Comparison of ENCODE assay signal across 13 mouse cellular contexts in genomic region chr16:94040485-94040884, GRCm38 (mm10). TPM values are rescaled to one million over a fixed set of nuclear protein-coding genes. Genes with fewer than 3 reads are reported as not detected.
A peak's percentile ranks its signal among the peaks of the same experiment; 100 is the strongest.
DNase-seq lines count a peak whose midpoint lies in the region; ATAC-seq and TF ChIP-seq lines count a peak whose summit lies in the region.
"Had no signal": no experiment of that assay in that cellular context is flagged by ENCODE, and none has a peak within 500 bp of the region (broad histone marks: within the 10 kb centered on the region; RNA-seq: fewer than 3 reads in every experiment).

No protein-coding gene starts in this region.

- H3K4me3 ChIP-seq in intestine, embryonic 14.5 days (ENCODE audit: low read depth, low read length), result no peak overlapping the region
- H3K4me3 ChIP-seq in intestine, postnatal 0 days (ENCODE audit: low read depth, low read length), result no peak overlapping the region
- H3K4me3 ChIP-seq in forebrain, embryonic 14.5 days (ENCODE audit: low read depth, low read length), result 0 out of 2 replicates have a peak overlapping the region, but pooled peaks have one; percentile 5
- H3K4me3 ChIP-seq in midbrain, embryonic 14.5 days (replicated peaks; ENCODE audit: low read depth, low read length), result 0 out of 2 replicates have a peak overlapping the region, but pooled peaks have one; percentile 4
- H3K4me3 ChIP-seq: layer of hippocampus, adult 2 months had no signal

- no peaks in the 10 kb centered on the region for H3K9me3 ChIP-seq in intestine, embryonic 14.5 days (ENCODE audit: control insufficient read depth, low read length)
- no peaks in the 10 kb centered on the region for H3K9me3 ChIP-seq in intestine, postnatal 0 days (ENCODE audit: control insufficient read depth)
- H3K9me3 ChIP-seq in forebrain, embryonic 14.5 days (replicated peaks; ENCODE audit: control insufficient read depth, low read length), result no peaks in the 10 kb centered on the region
- no peaks in the 10 kb centered on the region for H3K9me3 ChIP-seq in midbrain, embryonic 14.5 days (ENCODE audit: control insufficient read depth, low read length)

- H3K9ac ChIP-seq in intestine, embryonic 14.5 days (ENCODE audit: low read length), result no peak overlapping the region
- H3K9ac ChIP-seq in intestine, postnatal 0 days (ENCODE audit: low read depth, low read length), result no peak overlapping the region
- peak overlapping the region; percentile 7; the same call in 1 of the 2 replicates for H3K9ac ChIP-seq in forebrain, embryonic 14.5 days (ENCODE audit: low read length)
- H3K9ac ChIP-seq in midbrain, embryonic 14.5 days (replicated peaks; ENCODE audit: low read length), result no peak overlapping the region; the same call in 1 of the 2 replicates

- H3K27me3 ChIP-seq in intestine, embryonic 14.5 days (replicated peaks; ENCODE audit: control insufficient read depth, insufficient read depth, low read length), result 0 out of 2 replicates have a peak, but pooled peaks cover 12% of the 10 kb centered on the region
- no peaks in the 10 kb centered on the region for H3K27me3 ChIP-seq in intestine, postnatal 0 days (replicated peaks; ENCODE audit: control insufficient read depth, insufficient read depth, low read length)
- no peaks in the 10 kb centered on the region; the same call in 1 of the 2 replicates for H3K27me3 ChIP-seq in forebrain, embryonic 14.5 days (replicated peaks; ENCODE audit: control insufficient read depth, insufficient read depth, low read length)
- peaks cover 27% of the 10 kb centered on the region for H3K27me3 ChIP-seq in midbrain, embryonic 14.5 days (ENCODE audit: control insufficient read depth, insufficient read depth, low read length)
- H3K27me3 ChIP-seq: CH12.LX had no signal

- no peak overlapping the region for H3K27ac ChIP-seq in intestine, embryonic 14.5 days (ENCODE audit: low read depth)
- no peak overlapping the region for H3K27ac ChIP-seq in intestine, postnatal 0 days (ENCODE audit: low read depth, low read length)
- no peak overlapping the region for H3K27ac ChIP-seq in forebrain, embryonic 14.5 days (ENCODE audit: low read depth, low read length)
- no peak overlapping the region for H3K27ac ChIP-seq in midbrain, embryonic 14.5 days (replicated peaks; ENCODE audit: low read depth, low read length)
- H3K27ac ChIP-seq: layer of hippocampus, adult 2 months had no signal

- H3K4me1 ChIP-seq in intestine, embryonic 14.5 days (replicated peaks; ENCODE audit: control insufficient read depth, insufficient read depth, low read length), result 0 out of 2 replicates have a peak, but pooled peaks cover 8% of the 10 kb centered on the region
- H3K4me1 ChIP-seq in intestine, postnatal 0 days (replicated peaks; ENCODE audit: control insufficient read depth, insufficient read depth, low read length), result no peaks in the 10 kb centered on the region
- peaks cover 10% of the 10 kb centered on the region for H3K4me1 ChIP-seq in forebrain, embryonic 14.5 days (ENCODE audit: control insufficient read depth, insufficient read depth, low read length)
- H3K4me1 ChIP-seq in midbrain, embryonic 14.5 days (ENCODE audit: control insufficient read depth, insufficient read depth, low read length), result peaks cover 13% of the 10 kb centered on the region

- WGBS in intestine, embryonic 14.5 days, result 35% methylated on average over 16 of the region's 16 CpGs
- 30% methylated on average over 16 of the region's 16 CpGs for WGBS in intestine, postnatal 0 days
- WGBS in forebrain, embryonic 14.5 days, result 8% methylated on average over 16 of the region's 16 CpGs
- 8% methylated on average over 16 of the region's 16 CpGs for WGBS in midbrain, embryonic 14.5 days

- no peaks in the 10 kb centered on the region for H3K36me3 ChIP-seq in intestine, embryonic 14.5 days (ENCODE audit: control insufficient read depth, insufficient read depth, low read length)
- no peaks in the 10 kb centered on the region for H3K36me3 ChIP-seq in intestine, postnatal 0 days (ENCODE audit: control insufficient read depth, insufficient read depth)
- no peaks in the 10 kb centered on the region for H3K36me3 ChIP-seq in forebrain, embryonic 14.5 days (ENCODE audit: control insufficient read depth, insufficient read depth, low read length)
- no peaks in the 10 kb centered on the region for H3K36me3 ChIP-seq in midbrain, embryonic 14.5 days (ENCODE audit: control insufficient read depth, insufficient read depth, low read length)

- intact Hi-C loops in gastrocnemius, postnatal 36 days (cut with DNase I), result no loop called here

- no peak for DNase-seq in intestine, embryonic 14.5 days (ENCODE audit: low spot score)
- peak; percentile 30 for DNase-seq in embryo, embryonic 11 days
- DNase-seq in forebrain, embryonic 14.5 days (ENCODE audit: low spot score), result peak; percentile 48
- peak; percentile 57 for DNase-seq in midbrain, embryonic 14.5 days
- no peak for DNase-seq in cerebellum, adult 9-11 months
- no peak for DNase-seq in gastrocnemius, postnatal 36 days
- DNase-seq: gastrocnemius, postnatal 25 days had no signal

- ATAC-seq in intestine, embryonic 14.5 days (replicated peaks; ENCODE audit: low FRiP score, low TSS enrichment, low read depth), result no peak
- no peak for ATAC-seq in intestine, postnatal 0 days
- no peak for ATAC-seq in forebrain, embryonic 14.5 days
- no peak for ATAC-seq in midbrain, embryonic 14.5 days (ENCODE audit: low FRiP score, low TSS enrichment)
- ATAC-seq in erythroid progenitor cell, adult 5-6 weeks (replicated peaks; ENCODE audit: low FRiP score, poor library complexity, severe bottlenecking), result no peak

- TF ChIP-seq CTCF in intestine, postnatal 0 days (IDR thresholded peaks at IDR 0.05; ENCODE audit: low read depth), result no peak

- H3K4me2 ChIP-seq in intestine, embryonic 14.5 days (ENCODE audit: low read length), result peak overlapping the region; percentile 6
- H3K4me2 ChIP-seq in intestine, postnatal 0 days (replicated peaks; ENCODE audit: low read depth), result no peak overlapping the region
- peak overlapping the region; percentile 38 for H3K4me2 ChIP-seq in forebrain, embryonic 14.5 days (ENCODE audit: low read length)
- H3K4me2 ChIP-seq in midbrain, embryonic 14.5 days (ENCODE audit: low read length), result peak overlapping the region; percentile 45

RNA-seq across cellular contexts. Expression of gene Cldn14, which starts 31.8 kb away (rescaled TPM):
- polyA plus RNA-seq in intestine, embryonic 14.5 days (2014; fragmentation: Nextera tagmentation; extraction: Ambion mirVana), result 0.14 TPM in 1 of 2 replicates, not detected in the other
- 2.3 and 2.4 TPM in 2 replicates for polyA plus RNA-seq in intestine, postnatal 0 days (2015; fragmentation: Nextera tagmentation; extraction: Ambion mirVana)
- not detected in 2 replicates for polyA plus RNA-seq in forebrain, embryonic 14.5 days (2014; fragmentation: Nextera tagmentation; extraction: Ambion mirVana)
- polyA plus RNA-seq in midbrain, embryonic 14.5 days (2014; fragmentation: Nextera tagmentation; extraction: Ambion mirVana), result not detected in 2 replicates
- not detected in 2 replicates for total RNA-seq in erythroid progenitor cell, adult 5-6 weeks (2015; ENCODE audit: low replicate concordance)
- not detected in 2 replicates for total RNA-seq in erythroid progenitor cell, adult 5-6 weeks (2017; ENCODE audit: low replicate concordance)
- total RNA-seq in gastrocnemius, postnatal 36 days (2021), result under 1 TPM in 1 of 2 experiments, not detected in 1; 0.20 TPM
- total RNA-seq: gastrocnemius, postnatal 25 days; megakaryocyte-erythroid progenitor cell, adult 5-6 weeks had no signal

RNA-seq across cellular contexts. Expression of gene Sim2, which starts 44.2 kb away (rescaled TPM):
- not detected in 2 replicates for polyA plus RNA-seq in intestine, embryonic 14.5 days (2014; fragmentation: Nextera tagmentation; extraction: Ambion mirVana)
- not detected in 2 replicates for polyA plus RNA-seq in intestine, postnatal 0 days (2015; fragmentation: Nextera tagmentation; extraction: Ambion mirVana)
- polyA plus RNA-seq in forebrain, embryonic 14.5 days (2014; fragmentation: Nextera tagmentation; extraction: Ambion mirVana), result 0.12 and 0.29 TPM in 2 replicates
- 0.05 TPM in 1 of 2 replicates, not detected in the other for polyA plus RNA-seq in midbrain, embryonic 14.5 days (2014; fragmentation: Nextera tagmentation; extraction: Ambion mirVana)
- not detected in 2 replicates for total RNA-seq in erythroid progenitor cell, adult 5-6 weeks (2015; ENCODE audit: low replicate concordance)
- total RNA-seq in erythroid progenitor cell, adult 5-6 weeks (2017; ENCODE audit: low replicate concordance), result not detected in 2 replicates
- total RNA-seq in gastrocnemius, postnatal 36 days (2021), result 10 to 100 TPM; 14.8 to 16.9 TPM
- total RNA-seq: CH12.LX; liver, adult 2 months; megakaryocyte-erythroid progenitor cell, adult 5-6 weeks had no signal
- polyA plus RNA-seq: liver, adult 2 months had no signal

Comparison
In these comparisons a context has a peak if more than half of its experiments do, and no peak if none do; other contexts are left out.
1. DNase-seq: peak in embryo, embryonic 11 days (single experiment), forebrain, embryonic 14.5 days (single experiment) and midbrain, embryonic 14.5 days (single experiment); none in intestine, embryonic 14.5 days (single experiment), cerebellum, adult 9-11 months (single experiment) and gastrocnemius, postnatal 36 days (0 of 2).
2. H3K4me3 ChIP-seq: peak in forebrain, embryonic 14.5 days (single experiment) and midbrain, embryonic 14.5 days (single experiment); none in intestine, embryonic 14.5 days (single experiment) and intestine, postnatal 0 days (single experiment).